Mouse (Mus musculus) layer of hippocampus, adult 2 months (tissue): ENCODE data around the gene Them5. TPM values are rescaled to one million over a fixed set of nuclear protein-coding genes. Genes with fewer than 3 reads are reported as not detected.

ENCODE experiments used
- DNase-seq, 2 experiments: peaks; one replicate each; pipeline ENCODE4 v3.0.0; 2022; ENCODE audit warnings: low spot score in 2 of 2
- H3K27ac ChIP-seq: fragments of 200-600 bp; 2 replicates; pipeline ENCODE4 v1.8.1; 2022
- H3K4me3 ChIP-seq: fragments of 200-600 bp; 2 replicates; pipeline ENCODE4 v1.8.1; 2022; ENCODE audit warnings: mild to moderate bottlenecking
- CTCF ChIP-seq: fragments of 200-600 bp; conservative IDR thresholded peaks from 2 replicates; pipeline ENCODE4 v1.8.1; 2022; ENCODE audit warnings: antibody characterized with exemption, mild to moderate bottlenecking, moderate library complexity
- long read RNA-seq, 2 experiments: library from polyadenylated mRNA; stranded (forward); transcript quantifications; one replicate each; pipeline ENCODE4 v2.0.0; 2021; ENCODE audit warnings: borderline mapping rate in 2 of 2
- total RNA-seq, 2 experiments: library from RNA; stranded (reverse); gene quantifications; 2 replicates each; pipeline ENCODE4 v1.2.3; 2021

The Them5 gene
- total RNA-seq, result not detected
- long read RNA-seq, experiment 1, result 0 reads
- long read RNA-seq, experiment 2, result 0 reads

- no peak for TF ChIP-seq CTCF
- DNase-seq, result no peak
- Histone ChIP-seq H3K27ac (no peak within 1 kb of the TSS), H3K4me3 (no peak within 1 kb of the TSS)
Observed at GRCm38 (mm10) chr3:94341959-94342422, at the start of gene Them5. TSS of gene Them5 (plus strand) at chr3:94342099.

- no peak overlapping the region for H3K27ac ChIP-seq
- no peak for TF ChIP-seq CTCF
- H3K4me3 ChIP-seq, result no peak overlapping the region
- no peak for DNase-seq
Observed at GRCm38 (mm10) chr3:94305457-94305856, 36.4 kb upstream of the Them5 start.

- DNase-seq, result no peak
- TF ChIP-seq CTCF, result no peak
- Histone ChIP-seq H3K4me3 (no peak overlapping the region), H3K27ac (no peak overlapping the region)
Observed at GRCm38 (mm10) chr3:94306975-94307374, 34.9 kb upstream of the Them5 start.

- Histone ChIP-seq H3K27ac (peak within 1 kb of the TSS; percentile 93), H3K4me3 (peak within 1 kb of the TSS; percentile 74)
- no peak; the same call in none of the 2 replicates for TF ChIP-seq CTCF
- DNase-seq, result peak; percentile 87 to 90
Observed at GRCm38 (mm10) chr3:94309633-94310363, 32.1 kb upstream of the Them5 start, which contains the start of gene Them4. TSS of gene Them4 (plus strand) at chr3:94310089.

- Histone ChIP-seq H3K27ac (peak overlapping the region; percentile 93), H3K4me3 (peak overlapping the region; percentile 74)
- TF ChIP-seq CTCF, result no peak
- no peak for DNase-seq
Observed at GRCm38 (mm10) chr3:94310491-94310890, 31.4 kb upstream of the Them5 start.

GRCm38 (mm10) chr3:94310911-94311310 is 31.0 kb upstream of the Them5 start:
- no peak for TF ChIP-seq CTCF
- peak overlapping the region; percentile 74 for H3K4me3 ChIP-seq
- H3K27ac ChIP-seq, result peak overlapping the region; percentile 93; the same call in 1 of the 2 replicates
- no peak for DNase-seq

- no peak for TF ChIP-seq CTCF
- Histone ChIP-seq H3K27ac (no peak overlapping the region; the same call in 1 of the 2 replicates), H3K4me3 (peak overlapping the region; percentile 74)
- DNase-seq, result no peak
Observed at GRCm38 (mm10) chr3:94311376-94311775, 30.5 kb upstream of the Them5 start.

GRCm38 (mm10) chr3:94328681-94329080 is 13.2 kb upstream of the Them5 start:
- no peak for DNase-seq
- no peak overlapping the region for H3K4me3 ChIP-seq
- TF ChIP-seq CTCF, result peak; percentile 64
- H3K27ac ChIP-seq, result no peak overlapping the region

GRCm38 (mm10) chr3:94334442-94334841 is 7.5 kb upstream of the Them5 start:
- no peak overlapping the region for H3K27ac ChIP-seq
- no peak for DNase-seq
- H3K4me3 ChIP-seq, result no peak overlapping the region
- no peak for TF ChIP-seq CTCF

- no peak overlapping the region for H3K27ac ChIP-seq
- no peak for DNase-seq
- TF ChIP-seq CTCF, result no peak
- no peak overlapping the region for H3K4me3 ChIP-seq
Observed at GRCm38 (mm10) chr3:94338522-94338921, 3.4 kb upstream of the Them5 start.

GRCm38 (mm10) chr3:94342552-94342951 is 653 bp downstream of the Them5 start:
- TF ChIP-seq CTCF, result no peak
- H3K4me3 ChIP-seq, result no peak overlapping the region
- DNase-seq, result no peak
- H3K27ac ChIP-seq, result no peak overlapping the region

- TF ChIP-seq CTCF, result no peak
- no peak overlapping the region for H3K27ac ChIP-seq
- H3K4me3 ChIP-seq, result no peak overlapping the region
- no peak for DNase-seq
Observed at GRCm38 (mm10) chr3:94344182-94344581, 2.3 kb downstream of the Them5 start.

- no peak for DNase-seq
- Histone ChIP-seq H3K4me3 (no peak overlapping the region), H3K27ac (no peak overlapping the region)
- no peak for TF ChIP-seq CTCF
Observed at GRCm38 (mm10) chr3:94344897-94345296, 3.0 kb downstream of the Them5 start.

- Histone ChIP-seq H3K27ac (no peak overlapping the region), H3K4me3 (no peak overlapping the region)
- no peak for DNase-seq
- no peak for TF ChIP-seq CTCF
Observed at GRCm38 (mm10) chr3:94348146-94348545, 6.2 kb downstream of the Them5 start.
